Mouse (Mus musculus) right cerebral cortex, postnatal 25 days (tissue): Measurements from ENCODE around the gene Cbarp.
"Not testable (repeated sequence)": the region's sequence is repeated elsewhere in the genome, so short reads cannot be mapped to it uniquely, and the experiment has no call there.

Experiments used
- DNase-seq: peaks from one replicate; pipeline ENCODE4 v3.0.0; 2022

The Cbarp gene

DNA sequence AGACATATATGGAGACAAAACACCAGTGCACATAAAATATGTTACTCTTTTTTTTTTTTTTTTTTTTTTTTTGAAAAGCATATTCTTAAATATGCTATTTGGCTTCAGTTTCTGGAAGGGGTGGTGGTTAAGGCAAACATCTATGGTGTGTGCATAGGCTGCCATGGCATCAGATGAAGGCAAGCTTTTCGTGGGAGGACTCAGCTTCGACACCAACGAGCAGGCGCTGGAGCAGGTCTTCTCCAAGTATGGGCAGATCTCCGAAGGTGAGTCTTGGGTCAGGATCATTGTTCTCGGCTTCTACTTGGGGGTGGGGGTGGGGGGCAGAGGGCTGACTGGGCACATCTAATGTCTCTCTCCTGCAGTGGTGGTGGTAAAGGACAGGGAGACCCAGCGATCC is 29.0 kb upstream of the Cbarp start:
- DNase-seq: no peak

DNA sequence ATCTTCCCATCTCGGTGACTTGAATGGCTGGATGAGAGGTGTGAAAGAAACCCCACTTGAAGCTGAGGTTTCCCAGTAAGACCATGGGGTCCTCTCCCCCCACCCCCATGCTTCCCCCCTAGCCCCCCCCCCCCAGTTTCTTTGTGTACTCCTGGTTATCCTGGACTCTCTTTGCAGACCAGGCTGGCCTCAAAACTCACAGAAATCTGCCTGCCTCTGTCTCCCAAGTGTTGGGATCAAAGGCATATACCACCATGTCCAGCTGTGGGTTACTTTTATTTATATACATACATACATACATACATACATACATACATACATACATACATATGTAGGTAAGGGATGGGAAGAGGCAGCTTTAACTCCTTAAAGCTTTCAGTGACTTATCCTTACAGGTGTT is 28.4 kb upstream of the Cbarp start:
- DNase-seq: no peak

DNA sequence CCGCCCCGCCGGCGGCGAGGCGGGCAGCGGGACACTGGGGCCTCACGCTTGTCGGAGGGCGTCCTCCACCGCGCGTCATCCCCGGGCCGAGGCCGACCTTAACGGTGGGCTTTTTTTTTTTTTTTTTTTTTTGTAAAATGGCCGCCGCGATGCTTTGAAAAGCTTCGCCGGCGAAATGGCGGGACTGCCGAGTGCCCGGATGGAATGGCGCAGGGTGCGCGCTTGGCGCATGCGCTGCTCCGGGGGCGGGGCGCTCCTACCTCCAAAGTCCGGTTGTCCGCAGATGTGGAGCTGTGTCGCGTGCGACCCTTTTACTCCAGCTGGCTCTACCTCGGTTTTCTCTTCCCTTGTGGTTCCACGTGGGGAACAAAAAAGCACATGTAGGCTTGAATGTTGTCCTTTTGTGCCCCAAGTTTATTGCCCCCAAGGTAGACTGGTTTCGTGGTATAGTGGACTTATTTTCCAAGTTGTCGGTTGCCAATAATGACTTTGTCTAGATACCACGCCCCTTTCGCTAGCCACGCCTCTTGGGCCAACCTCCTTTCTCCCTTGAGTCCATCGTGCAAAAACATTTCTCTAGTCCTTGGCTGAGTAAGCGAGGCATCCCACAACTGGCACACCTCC is 27.5 kb upstream of the Cbarp start:
- DNase-seq: peak; percentile 89

GRCm38 (mm10) chr10:80167460-80168037 is 26.9 kb upstream of the Cbarp start:
- peak; percentile 97 for DNase-seq

DNA sequence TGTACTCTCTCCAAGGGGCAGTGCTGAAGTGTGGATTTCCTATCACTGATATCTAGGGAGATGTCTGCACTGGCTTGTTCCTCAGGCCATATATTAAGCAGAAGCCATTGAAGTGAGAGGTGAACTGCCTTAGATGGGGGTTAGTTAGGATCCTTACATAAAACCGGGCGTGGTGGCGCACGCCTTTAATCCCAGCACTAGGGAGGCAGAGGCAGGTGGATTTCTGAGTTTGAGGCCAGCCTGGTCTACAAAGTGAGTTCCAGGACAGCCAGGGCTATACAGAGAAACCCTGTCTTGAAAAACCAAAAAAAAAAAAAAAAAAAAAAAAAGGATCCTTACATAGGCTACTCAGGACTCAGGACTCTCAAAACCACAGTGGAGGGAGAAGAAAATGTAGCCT is 25.5 kb upstream of the Cbarp start:
- DNase-seq: not testable (repeated sequence)

DNA sequence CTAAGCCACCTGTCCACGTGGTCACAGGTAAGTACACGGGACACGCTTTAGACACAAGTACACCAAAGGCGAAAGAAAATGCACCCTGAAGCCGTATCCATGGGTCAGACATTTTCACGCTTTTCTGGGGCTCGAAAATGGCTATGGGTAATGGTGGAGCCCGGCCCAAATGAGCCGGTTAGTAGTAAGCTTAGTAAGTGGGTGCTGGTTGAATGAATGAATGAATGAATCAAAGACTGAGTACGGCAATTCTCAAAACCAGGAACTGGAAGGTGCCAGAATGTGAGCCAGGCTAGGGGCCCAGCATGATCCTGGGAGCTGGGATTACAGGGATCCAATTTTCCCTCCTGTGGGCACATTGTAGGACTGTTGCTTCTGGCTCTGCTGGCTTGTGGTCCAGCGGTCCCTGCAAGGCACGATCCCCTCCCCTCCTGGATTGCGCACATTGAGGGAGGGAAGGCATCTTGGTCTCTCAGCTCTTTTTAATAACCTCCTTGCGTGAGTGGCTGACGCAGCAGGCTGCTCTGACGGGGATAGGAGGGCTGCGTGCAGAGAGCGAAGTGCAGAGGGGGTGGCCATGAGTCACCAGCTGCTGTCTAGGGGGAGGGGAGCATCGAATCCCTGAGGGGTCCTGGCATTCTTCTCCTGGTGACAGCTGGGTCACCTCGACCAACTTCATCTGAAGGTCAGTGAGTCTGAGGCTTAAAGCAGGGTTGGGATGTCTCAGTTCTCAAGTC is 24.9 kb upstream of the Cbarp start, which contains the start of gene Cirbp:
Gene Cirbp (plus strand): TSS at position 594 of the 737 bp plus-strand sequence.
- peak; percentile 65 for DNase-seq

DNA sequence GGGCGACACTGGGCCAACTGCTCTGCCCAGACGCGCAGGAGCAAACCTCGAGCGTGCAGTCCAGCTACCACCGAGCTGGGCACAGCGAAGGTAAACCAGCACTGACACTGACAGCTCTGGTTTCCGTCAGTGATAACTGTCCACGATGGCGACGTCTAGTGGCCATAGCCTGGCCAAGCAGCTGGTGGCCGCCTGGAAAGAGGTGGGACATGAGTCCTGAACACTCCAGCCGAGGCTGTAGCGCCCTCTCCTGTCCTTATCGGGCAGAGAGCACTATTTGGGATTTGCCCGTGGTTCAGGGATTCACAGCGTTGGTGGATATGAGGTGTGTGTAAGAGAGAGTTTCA is 24.3 kb upstream of the Cbarp start:
- peak; percentile 95 for DNase-seq

GRCm38 (mm10) chr10:80164161-80164997 is 23.7 kb upstream of the Cbarp start:
- no peak for DNase-seq

DNA sequence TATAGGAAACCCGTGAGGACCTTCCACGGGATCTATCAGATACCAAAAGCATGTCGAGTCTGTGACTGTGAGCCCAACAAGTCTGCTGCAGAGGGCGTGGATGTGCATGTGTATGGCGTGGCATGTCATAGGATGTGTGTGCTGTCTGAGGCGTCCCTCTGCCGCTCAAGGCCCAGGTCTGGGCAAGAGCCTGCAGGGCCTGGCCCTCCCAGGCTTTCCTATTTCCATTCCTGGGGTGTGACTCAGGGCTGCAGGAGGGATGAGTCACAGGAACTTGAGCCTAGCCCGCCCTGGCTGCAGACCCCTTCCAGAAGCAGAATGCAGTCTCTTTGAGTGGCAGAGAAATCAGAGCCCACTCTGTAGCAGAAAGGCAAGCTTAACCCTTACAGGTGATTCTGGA is 23.1 kb upstream of the Cbarp start:
- no peak for DNase-seq

- DNase-seq: no peak
Observed at GRCm38 (mm10) chr10:80162716-80163299, 22.2 kb upstream of the Cbarp start.

- DNase-seq: no peak
Observed at GRCm38 (mm10) chr10:80162243-80162608, 21.6 kb upstream of the Cbarp start.

- no peak for DNase-seq
Observed at GRCm38 (mm10) chr10:80161522-80162242, 21.0 kb upstream of the Cbarp start.

DNA sequence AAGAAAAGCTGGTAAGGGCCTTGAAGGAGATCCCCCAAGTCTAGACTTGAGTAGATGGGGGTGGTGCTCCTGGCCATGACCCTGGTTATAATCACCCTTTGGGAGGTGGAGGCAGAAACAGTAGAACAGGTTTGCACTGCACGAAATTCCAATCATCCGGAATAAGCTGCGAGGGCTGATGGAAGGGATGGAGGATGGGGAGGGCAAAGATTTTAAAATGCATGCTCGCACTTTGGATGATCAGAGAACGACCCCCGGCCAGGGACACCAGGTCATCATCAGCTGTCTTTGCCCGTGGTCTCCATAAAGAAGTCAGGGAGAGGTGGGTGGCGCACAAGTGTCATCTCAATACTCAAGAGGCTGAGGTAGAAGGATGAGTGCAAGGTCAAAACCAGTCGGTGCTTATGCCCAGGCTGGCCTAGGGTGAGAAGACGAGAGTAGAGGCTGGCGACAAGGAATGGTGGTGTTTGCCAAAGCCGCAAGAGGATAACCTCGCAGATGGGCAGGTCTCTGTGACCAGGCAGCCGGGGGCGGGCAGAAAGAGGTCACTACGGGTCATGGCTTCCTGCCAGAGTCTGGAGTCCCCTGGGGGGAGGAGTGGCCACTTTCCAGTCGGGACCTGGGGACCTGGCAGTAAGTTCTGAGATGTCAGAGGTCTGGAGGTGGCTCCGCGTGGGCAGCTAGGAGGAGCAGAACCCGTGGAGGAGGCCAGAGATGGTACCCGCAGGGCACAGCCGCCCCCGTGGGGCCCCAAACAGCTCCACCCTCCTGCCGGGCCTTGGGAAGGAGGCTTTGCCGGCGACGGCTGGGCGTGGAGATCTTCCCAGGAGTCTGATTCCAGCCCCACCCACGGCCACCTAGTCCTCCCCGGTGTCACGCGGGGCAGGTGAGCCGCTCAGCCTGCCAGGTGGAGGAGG is 20.1 kb upstream of the Cbarp start:
- no peak for DNase-seq

- peak; percentile 99 for DNase-seq
Observed at GRCm38 (mm10) chr10:80159561-80160454, 19.2 kb upstream of the Cbarp start.

DNA sequence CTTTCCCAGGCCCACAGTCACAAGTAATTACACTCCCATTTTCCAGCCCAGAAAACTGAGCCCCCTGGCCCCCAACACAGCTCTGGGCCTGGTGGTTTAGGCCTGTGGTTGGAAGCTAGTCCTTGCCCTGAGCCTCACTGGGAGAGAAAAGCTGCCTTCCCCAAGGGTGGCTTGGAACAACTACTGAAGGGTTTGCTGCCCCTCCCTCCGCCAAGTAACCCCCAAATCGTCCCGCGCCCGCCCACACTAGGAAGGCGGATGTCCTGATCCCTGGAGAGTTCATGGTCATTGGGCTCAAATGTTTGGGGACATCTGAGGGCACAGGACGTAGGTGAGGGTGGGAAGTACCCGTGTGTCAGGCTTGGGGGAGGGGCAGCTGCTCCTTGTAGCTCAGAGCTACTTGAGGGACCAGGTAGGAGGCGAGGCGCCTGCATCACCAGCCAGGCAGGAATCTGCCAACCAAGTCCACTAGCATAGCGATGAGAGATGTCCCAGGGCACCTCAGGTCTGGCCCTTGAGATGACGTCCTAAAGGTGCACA is 18.5 kb upstream of the Cbarp start:
- no peak for DNase-seq

GRCm38 (mm10) chr10:80158307-80158986 is 17.8 kb upstream of the Cbarp start:
- no peak for DNase-seq

DNA sequence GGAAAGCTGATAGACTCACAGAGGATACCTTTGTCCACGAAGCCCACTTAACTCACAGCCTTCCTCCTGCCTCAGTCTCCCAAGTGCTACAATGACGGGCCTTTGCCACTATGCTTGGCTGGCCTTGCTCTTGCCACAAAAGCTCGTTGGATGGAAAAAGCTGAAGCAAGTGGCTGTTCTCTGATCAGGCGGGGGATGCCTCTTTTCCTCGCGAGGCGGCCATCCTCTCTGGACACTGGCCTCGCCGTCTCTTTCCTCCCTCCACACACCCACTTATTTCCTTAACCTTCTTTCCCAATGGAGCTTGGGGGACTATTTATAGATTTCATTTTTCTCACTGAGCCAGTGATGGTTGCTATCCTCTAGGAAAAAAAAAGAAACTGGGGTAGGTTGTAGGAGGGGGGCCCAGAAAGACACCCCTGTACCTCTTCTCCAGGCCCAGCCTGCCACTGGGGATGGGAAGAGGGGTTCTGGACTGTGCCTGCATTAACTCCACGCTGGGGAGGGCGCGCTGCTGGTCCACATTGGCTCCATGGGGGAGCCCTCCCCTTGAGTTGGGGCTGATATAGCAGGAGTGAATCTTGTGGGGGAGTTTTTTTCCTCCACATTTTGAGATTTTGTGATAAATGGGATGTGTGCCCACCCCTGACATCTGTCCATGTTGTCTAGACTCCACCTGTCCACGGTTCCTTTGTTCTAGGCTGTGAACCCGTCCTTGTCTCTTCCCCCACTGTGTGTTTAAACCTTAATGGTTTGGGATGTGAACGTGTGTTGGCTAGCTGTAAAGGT is 16.7 kb upstream of the Cbarp start:
- DNase-seq: no peak

DNA sequence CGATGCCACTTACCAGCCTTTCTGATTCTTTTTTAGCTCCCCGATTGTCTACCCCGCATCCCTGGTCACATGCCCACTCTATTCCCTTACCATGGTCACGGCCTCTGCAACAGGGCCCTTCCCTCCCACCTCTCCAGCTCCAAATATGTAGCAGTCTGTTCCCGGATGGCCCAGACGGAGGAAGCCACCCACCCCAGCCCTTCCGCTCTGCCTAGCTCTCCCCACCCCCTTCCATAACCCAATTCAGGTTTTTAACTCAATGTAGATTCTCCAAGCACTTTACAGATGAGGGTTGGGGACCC is 16.1 kb upstream of the Cbarp start:
- no peak for DNase-seq
